Mouse (Mus musculus): Measurements from ENCODE around the gene Entpd6. TPM values are rescaled to one million over a fixed set of nuclear protein-coding genes. Genes with fewer than 3 reads are reported as not detected.

Gene Entpd6
- total and polyA plus RNA-seq, 2 experiments, result 3.9 to 8.4 TPM

DNA sequence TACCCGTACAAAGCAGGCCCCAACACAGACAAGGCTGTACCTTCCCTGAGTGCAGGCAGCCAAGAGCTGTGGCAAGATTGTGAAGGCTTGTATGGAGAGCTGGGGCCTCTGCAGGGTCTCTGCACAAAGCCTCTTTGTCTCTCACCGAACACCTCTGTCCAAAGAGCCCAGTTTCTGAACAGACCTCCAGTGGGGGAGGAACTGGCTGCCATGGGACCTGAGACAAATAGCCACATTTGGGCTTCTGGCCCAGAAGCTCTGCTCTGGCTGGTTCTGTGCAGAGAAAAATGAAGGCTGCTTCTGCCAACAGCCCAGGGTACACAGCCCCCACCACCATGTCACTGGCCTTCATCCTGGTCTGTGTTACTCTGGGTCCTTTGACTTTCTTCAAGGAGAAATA, 16.8 kb downstream of the Entpd6 start:
- DNase-seq (ENCODE audit: extremely low read depth, low read depth, low spot score), result no peak
- H3K4me3 ChIP-seq (ENCODE audit: insufficient read depth, low read depth, low read length), result no peak overlapping the region
- H3K9ac ChIP-seq (ENCODE audit: low read depth, low read length), result no peak overlapping the region
- no peaks in the 10 kb centered on the region for H3K79me2 ChIP-seq (ENCODE audit: control insufficient read depth, insufficient read depth, low read length)
- no peak overlapping the region for H3K27ac ChIP-seq (replicated peaks; ENCODE audit: insufficient read depth, low read depth, low read length)
- 0 out of 2 replicates have a peak, but pooled peaks cover 2% of the 10 kb centered on the region for H3K36me3 ChIP-seq (ENCODE audit: control insufficient read depth, insufficient read depth, low read length)
- H3K4me1 ChIP-seq (ENCODE audit: control insufficient read depth, insufficient read depth, low read length), result no peaks in the 10 kb centered on the region
- no peaks in the 10 kb centered on the region for H3K27me3 ChIP-seq (ENCODE audit: control insufficient read depth, insufficient read depth, low read length)
- no peak for TF ChIP-seq POLR2A (IDR thresholded peaks at IDR 0.05; ENCODE audit: extremely low read depth, insufficient read depth, low read length)
- no peak for TF ChIP-seq CTCF (IDR thresholded peaks at IDR 0.05; ENCODE audit: low read depth, low read length)
- WGBS, result 89% methylated on average over 2 of the region's 2 CpGs

DNA sequence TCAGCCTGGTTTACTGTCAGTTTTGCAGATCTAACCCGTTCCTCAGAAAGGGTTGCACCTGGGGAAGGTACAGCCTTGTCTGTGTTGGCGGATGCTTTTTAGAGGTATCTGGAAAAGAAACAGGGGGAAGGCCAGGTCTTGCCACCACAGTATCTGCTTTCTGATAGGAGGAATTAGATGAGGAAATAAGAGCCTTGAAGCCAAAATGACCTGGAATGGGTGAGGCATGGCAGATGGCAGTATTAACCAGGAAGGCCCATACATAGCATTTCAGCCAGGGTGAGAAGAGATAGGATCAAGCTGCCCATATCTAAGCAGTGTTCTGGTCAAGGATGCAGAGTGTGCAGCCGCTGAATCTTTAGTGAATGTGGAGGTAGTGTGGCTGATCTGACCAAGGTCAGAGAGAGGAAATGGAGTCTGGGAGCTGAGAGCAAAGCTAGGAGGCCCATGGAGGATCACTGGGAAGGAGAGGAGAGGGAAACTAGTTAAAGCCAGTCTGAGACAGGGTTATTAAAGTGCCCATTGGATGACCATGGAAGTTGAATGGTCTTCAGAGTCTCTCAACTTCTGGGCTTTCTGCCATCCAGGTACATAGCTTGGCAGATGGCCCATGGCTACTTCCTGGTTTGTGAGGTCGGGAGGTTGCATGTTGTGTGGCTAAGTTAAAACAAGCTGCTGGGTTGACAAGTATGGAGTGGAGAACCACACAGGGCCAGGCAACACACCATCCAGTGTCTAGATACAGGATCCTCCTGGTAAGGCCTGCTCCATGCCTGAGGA, 17.4 kb downstream of the Entpd6 start:
- TF ChIP-seq CTCF (IDR thresholded peaks at IDR 0.05; ENCODE audit: low read depth, low read length), result no peak
- TF ChIP-seq POLR2A (IDR thresholded peaks at IDR 0.05; ENCODE audit: extremely low read depth, insufficient read depth, low read length), result no peak
- Histone ChIP-seq H3K36me3 (ENCODE audit: control insufficient read depth, insufficient read depth, low read length) (no peaks in the 10 kb centered on the region), H3K79me2 (ENCODE audit: control insufficient read depth, insufficient read depth, low read length) (no peaks in the 10 kb centered on the region), H3K27ac (replicated peaks; ENCODE audit: insufficient read depth, low read depth, low read length) (no peak overlapping the region), H3K4me1 (ENCODE audit: control insufficient read depth, insufficient read depth, low read length) (no peaks in the 10 kb centered on the region), H3K27me3 (ENCODE audit: control insufficient read depth, insufficient read depth, low read length) (no peaks in the 10 kb centered on the region), H3K4me3 (ENCODE audit: insufficient read depth, low read depth, low read length) (no peak overlapping the region), H3K9ac (ENCODE audit: low read depth, low read length) (no peak overlapping the region)
- DNase-seq (ENCODE audit: extremely low read depth, low read depth, low spot score), result peak; percentile 10
- 71% methylated on average over 4 of the region's 4 CpGs for WGBS

DNA sequence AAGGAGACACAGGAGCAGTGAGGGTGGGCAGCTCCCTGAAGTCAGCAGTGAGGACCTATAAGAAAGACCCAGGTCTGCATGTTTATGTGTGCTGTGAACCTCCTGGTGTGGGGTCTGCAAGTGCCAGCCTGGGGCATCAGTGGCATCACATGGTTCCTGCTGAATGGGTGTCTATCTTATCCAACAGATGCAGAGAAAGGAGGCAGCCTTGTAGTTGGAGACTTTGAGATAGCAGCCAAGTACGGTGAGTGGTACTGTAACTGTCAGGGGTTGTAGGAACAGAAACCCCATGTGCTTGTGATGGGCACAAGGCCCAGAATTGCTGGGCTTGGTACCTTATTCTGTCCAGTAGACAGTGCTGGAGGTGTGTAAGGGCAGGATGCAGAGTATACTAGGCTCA, 19.8 kb downstream of the Entpd6 start:
- Histone ChIP-seq H3K4me1 (ENCODE audit: control insufficient read depth, insufficient read depth, low read length) (no peaks in the 10 kb centered on the region), H3K27me3 (ENCODE audit: control insufficient read depth, insufficient read depth, low read length) (no peaks in the 10 kb centered on the region), H3K79me2 (ENCODE audit: control insufficient read depth, insufficient read depth, low read length) (no peaks in the 10 kb centered on the region), H3K36me3 (ENCODE audit: control insufficient read depth, insufficient read depth, low read length) (no peaks in the 10 kb centered on the region), H3K4me3 (ENCODE audit: insufficient read depth, low read depth, low read length) (no peak overlapping the region), H3K27ac (replicated peaks; ENCODE audit: insufficient read depth, low read depth, low read length) (no peak overlapping the region), H3K9ac (ENCODE audit: low read depth, low read length) (no peak overlapping the region)
- 82% methylated on average over 1 of the region's 1 CpGs for WGBS
- no peak for TF ChIP-seq POLR2A (IDR thresholded peaks at IDR 0.05; ENCODE audit: extremely low read depth, insufficient read depth, low read length)
- TF ChIP-seq CTCF (IDR thresholded peaks at IDR 0.05; ENCODE audit: low read depth, low read length), result no peak
- DNase-seq (ENCODE audit: extremely low read depth, low read depth, low spot score), result no peak

DNA sequence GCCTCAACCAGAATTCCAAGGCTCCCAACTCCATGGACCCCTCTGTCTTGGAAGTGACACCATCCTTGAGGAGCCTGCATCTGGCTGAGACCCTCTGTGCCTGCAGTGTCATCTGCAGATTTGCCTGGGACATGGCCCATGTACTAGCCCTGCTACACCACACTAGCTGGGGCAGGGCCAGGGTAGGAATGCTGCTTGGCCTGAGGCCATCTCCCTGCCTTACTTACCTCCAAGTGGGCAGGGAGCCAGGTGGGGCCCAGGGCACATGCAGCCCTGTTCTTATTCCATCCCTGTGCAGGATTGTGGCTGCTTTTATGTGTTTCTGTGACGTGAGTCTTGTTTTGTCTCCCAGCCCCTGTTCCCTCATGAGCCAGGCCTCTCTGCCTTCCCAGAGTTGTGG, 21.9 kb downstream of the Entpd6 start:
- Histone ChIP-seq H3K27me3 (ENCODE audit: control insufficient read depth, insufficient read depth, low read length) (no peaks in the 10 kb centered on the region), H3K9ac (ENCODE audit: low read depth, low read length) (no peak overlapping the region), H3K79me2 (ENCODE audit: control insufficient read depth, insufficient read depth, low read length) (no peaks in the 10 kb centered on the region), H3K4me1 (ENCODE audit: control insufficient read depth, insufficient read depth, low read length) (no peaks in the 10 kb centered on the region), H3K4me3 (ENCODE audit: insufficient read depth, low read depth, low read length) (no peak overlapping the region), H3K36me3 (ENCODE audit: control insufficient read depth, insufficient read depth, low read length) (no peaks in the 10 kb centered on the region), H3K27ac (replicated peaks; ENCODE audit: insufficient read depth, low read depth, low read length) (no peak overlapping the region)
- WGBS, result 78% methylated on average over 1 of the region's 1 CpGs
- TF ChIP-seq CTCF (IDR thresholded peaks at IDR 0.05; ENCODE audit: low read depth, low read length) (no peak), POLR2A (IDR thresholded peaks at IDR 0.05; ENCODE audit: extremely low read depth, insufficient read depth, low read length) (no peak)
- DNase-seq (ENCODE audit: extremely low read depth, low read depth, low spot score), result no peak

DNA sequence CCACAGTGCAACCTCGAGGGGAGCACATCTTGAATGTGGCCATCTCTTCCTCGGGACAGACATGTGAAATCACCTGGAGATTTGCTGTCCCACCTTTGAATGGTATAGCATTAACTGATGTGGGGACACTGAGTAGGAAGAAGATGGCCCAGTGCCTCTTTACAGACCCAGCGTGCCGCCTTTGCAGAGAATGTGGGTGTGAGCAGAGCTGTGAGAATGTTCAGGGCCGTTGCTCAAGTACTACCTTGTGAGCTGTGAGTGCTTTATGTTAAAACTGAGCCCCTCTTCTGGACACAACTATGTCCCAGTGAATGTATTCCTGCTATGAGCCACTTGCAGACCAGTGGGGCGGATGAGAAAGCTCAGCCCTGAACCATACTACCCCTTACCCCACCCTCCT, 22.3 kb downstream of the Entpd6 start:
- H3K9ac ChIP-seq (ENCODE audit: low read depth, low read length), result no peak overlapping the region
- TF ChIP-seq POLR2A (IDR thresholded peaks at IDR 0.05; ENCODE audit: extremely low read depth, insufficient read depth, low read length), result no peak
- no peak for TF ChIP-seq CTCF (IDR thresholded peaks at IDR 0.05; ENCODE audit: low read depth, low read length)
- H3K27me3 ChIP-seq (ENCODE audit: control insufficient read depth, insufficient read depth, low read length), result no peaks in the 10 kb centered on the region
- H3K4me3 ChIP-seq (ENCODE audit: insufficient read depth, low read depth, low read length), result no peak overlapping the region
- no peak overlapping the region for H3K27ac ChIP-seq (replicated peaks; ENCODE audit: insufficient read depth, low read depth, low read length)
- H3K36me3 ChIP-seq (ENCODE audit: control insufficient read depth, insufficient read depth, low read length), result no peaks in the 10 kb centered on the region
- WGBS, result 78% methylated on average over 6 of the region's 6 CpGs
- H3K79me2 ChIP-seq (ENCODE audit: control insufficient read depth, insufficient read depth, low read length), result no peaks in the 10 kb centered on the region
- DNase-seq (ENCODE audit: extremely low read depth, low read depth, low spot score), result no peak
- no peaks in the 10 kb centered on the region for H3K4me1 ChIP-seq (ENCODE audit: control insufficient read depth, insufficient read depth, low read length)

DNA sequence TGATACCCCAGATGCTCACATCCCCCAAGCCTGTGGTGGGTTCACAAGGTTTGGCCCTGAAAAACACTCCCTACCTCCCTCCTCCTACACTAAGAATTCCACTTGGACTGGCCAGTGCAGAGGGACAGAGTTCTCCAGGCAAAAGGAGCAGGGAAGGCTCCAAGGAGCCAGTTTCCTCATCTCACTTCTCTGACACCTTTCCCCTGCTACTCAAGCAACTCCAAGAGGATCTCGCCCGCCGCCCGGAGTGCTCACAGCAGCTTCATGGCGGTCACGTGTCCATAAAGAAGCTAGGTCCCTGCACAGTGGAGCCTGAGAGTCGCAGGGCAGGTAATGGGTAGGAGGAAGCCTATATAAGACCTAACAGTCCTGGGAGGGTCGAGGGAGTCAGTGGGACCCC, 23.2 kb downstream of the Entpd6 start:
- no peak for DNase-seq (ENCODE audit: extremely low read depth, low read depth, low spot score)
- no peak for TF ChIP-seq CTCF (IDR thresholded peaks at IDR 0.05; ENCODE audit: low read depth, low read length)
- TF ChIP-seq POLR2A (IDR thresholded peaks at IDR 0.05; ENCODE audit: extremely low read depth, insufficient read depth, low read length), result no peak
- Histone ChIP-seq H3K79me2 (ENCODE audit: control insufficient read depth, insufficient read depth, low read length) (no peaks in the 10 kb centered on the region), H3K27ac (replicated peaks; ENCODE audit: insufficient read depth, low read depth, low read length) (no peak overlapping the region), H3K4me1 (ENCODE audit: control insufficient read depth, insufficient read depth, low read length) (no peaks in the 10 kb centered on the region), H3K36me3 (ENCODE audit: control insufficient read depth, insufficient read depth, low read length) (no peaks in the 10 kb centered on the region), H3K9ac (ENCODE audit: low read depth, low read length) (no peak overlapping the region), H3K27me3 (ENCODE audit: control insufficient read depth, insufficient read depth, low read length) (no peaks in the 10 kb centered on the region), H3K4me3 (ENCODE audit: insufficient read depth, low read depth, low read length) (no peak overlapping the region)
- 95% methylated on average over 8 of the region's 8 CpGs for WGBS

All from liver, adult 2 months (tissue).